Mouse (Mus musculus) monocyte, adult 2 months (primary cell): ENCODE results near the gene Lcn10.
"Not testable (repeated sequence)": the region's sequence is repeated elsewhere in the genome, so short reads cannot be mapped to it uniquely, and the experiment has no call there.

Experiments
- DNase-seq, 2 experiments: peaks; one replicate each; pipeline ENCODE4 v3.0.0; 2022; ENCODE audit warnings: low spot score in 2 of 2, low read depth in 1 of 2

Lcn10 gene

DNA sequence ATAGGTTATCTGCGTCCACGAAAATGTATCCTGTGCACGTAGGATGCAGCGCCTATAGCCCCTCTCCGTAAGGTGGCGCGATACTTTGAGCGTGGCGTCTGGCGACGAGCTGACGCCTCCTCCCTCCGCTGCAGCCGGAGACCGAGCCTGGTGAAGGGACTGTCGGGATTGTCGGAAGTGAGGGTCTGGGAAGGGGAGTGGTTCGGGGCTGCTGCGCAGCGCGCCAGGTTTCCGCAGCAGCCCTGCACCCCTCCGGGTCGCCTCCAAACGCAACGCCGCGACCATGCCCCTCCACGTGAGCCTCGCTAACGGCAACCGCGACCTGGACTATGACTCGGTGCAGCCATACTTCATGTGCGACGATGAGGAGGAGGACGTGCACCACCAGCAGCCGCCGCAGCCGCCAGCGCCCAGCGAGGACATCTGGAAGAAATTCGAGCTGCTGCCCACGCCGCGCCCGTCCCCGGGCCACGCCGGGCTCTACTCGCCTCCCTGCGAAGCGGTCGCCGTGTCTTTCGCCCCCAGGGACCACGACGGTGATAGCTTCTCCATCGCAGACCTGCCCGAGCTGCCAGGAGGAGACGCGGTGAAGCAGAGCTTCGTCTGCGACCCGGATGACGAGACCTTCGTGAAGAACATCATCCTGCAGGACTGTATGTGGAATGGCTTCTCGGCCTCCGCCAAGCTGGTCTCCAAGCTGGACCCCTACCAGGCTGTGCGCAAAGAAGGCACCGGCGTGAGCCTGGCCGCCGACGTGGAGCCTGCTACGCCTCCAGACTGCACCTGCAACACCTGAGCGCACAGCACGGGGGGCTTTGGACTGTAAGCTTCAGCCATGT lies 24.3 kb downstream of the Lcn10 start, which contains the start of gene Bmyc:
Gene Bmyc (plus strand): TSS at position 97 of the 839 bp plus-strand sequence.
- DNase-seq, result peak in 1 of 2 experiments; percentile 25

DNA sequence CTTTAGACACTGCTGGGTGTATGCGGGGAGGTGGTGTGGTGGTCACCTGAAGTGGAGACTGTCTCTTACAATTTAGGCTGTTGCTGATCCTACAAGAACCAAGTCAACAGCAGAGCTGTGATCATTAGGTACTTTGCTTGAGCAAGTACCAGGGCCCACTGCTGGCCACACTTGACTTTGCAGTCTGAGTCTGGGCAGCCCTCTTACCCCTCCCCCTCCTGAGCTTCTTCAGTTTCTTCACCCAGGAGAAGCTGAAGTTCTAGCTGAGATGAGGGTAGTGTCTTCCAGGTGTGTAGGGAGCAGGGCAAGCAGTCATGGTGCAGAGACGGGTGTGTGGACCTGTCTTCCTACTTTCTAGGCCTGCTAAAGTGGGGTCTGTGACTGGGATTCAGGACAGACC lies 25.6 kb downstream of the Lcn10 start:
- DNase-seq, result no peak

DNA sequence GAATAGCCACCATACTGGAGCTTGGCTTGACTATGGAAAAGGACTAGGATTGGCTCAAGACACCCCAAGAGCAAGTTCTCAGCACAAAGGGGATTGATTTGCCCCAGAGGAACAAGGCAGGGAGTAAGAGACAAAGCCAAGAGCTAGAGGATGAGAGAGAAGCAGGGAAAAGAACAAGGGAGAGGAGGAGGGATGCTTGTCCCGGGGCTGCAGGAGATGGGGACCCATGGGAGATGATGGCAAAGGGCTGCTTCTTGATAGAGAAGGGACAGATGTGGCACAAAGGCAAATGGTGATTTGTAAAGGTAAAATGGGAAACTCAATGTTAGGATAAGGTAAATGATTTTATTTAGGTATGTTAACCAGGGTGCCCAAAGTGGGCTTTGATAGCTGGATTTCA lies 26.5 kb downstream of the Lcn10 start:
- DNase-seq, result not testable (repeated sequence)

DNA sequence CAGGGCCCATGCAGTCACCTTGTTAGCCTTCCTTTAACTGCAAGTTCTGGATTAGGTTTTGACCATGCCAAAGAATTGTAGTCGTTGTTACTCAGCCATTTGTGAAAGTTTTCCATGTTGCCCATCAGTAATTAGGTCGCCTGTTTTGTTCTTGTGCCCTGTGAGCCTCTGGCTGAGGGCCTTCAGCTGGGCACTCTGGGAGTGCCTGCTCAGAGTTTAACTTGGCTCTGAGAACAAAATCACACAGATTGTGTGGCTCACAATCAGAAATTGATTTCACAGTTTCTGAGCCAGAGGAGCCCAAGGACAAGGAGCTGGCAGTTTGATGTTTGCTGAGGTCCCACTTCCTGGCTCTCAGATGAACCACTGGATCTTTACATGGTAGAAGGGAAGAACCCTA lies 27.3 kb downstream of the Lcn10 start:
- not testable (repeated sequence) for DNase-seq

DNA sequence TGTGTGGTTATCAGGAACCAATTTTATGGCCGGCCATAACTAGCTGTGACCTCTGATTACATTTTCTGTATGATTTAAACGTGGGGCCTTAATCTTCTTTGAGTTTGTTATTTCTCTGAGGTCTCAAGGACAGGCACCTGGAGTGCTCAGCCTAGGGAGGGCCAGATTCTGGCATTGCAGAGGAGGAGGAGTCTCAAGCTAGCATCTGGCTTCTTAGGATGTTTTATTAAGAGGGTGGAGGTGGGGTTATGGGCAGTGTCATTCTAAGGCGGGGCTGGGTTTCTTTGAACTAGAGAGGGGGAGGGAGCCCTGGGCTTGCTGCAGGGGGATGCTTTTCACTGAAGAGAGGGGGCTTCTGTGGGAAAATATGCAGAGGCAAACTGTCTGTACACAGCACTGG lies 29.1 kb downstream of the Lcn10 start:
- not testable (repeated sequence) for DNase-seq

DNA sequence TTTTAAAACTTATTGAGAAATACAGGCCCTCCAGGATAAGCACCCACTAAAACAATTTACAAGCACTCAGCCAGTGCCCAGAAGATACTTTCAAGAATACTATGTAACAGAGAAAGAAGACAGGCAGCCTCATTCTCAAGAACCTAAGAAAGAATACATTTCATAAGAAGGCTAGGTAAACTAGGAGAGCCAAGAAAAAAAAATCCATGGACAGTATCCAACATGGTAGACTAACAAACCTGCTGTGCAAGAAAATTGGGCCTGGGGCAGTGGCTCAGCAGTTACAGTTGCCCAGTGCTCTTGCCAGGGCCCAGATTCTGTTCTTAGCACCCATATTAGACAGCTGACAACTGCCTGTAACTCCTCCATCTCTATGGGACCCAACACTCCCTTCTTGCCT lies 34.7 kb downstream of the Lcn10 start:
- DNase-seq, result no peak

DNA sequence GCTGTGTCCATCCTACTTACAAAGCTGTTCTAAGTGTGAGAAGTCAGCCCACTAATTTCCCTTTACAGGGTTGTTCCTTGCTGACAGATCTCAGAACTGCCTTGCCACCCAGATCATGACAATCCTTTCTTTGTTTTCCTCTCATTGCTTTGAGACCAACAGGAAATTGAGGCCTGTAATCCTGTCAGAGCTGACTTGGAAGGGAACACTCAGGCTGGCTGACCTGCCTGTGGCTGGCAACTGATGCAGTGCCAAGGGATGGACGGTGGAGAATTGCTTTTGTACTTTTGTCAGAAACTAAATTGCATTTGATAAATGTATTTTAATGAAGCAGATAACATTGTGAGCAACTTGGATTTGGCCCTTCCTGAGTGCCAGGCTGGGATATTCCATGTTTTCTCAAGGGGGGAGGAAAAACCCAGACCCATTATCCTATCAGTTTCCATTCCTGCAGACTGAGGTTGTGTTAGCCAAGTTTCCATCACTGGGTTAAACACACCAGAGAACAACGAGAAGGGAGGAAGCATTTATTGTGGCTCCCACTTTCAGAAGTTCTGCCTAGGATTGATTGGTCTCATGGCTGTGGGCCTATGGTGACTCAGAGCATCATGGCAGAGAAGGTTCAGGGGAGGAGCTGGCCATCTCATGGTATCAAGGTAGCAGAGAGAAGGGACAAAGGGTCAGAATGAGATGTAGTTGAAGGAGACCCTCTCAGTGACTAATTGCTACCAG lies 50.8 kb downstream of the Lcn10 start:
- DNase-seq, result no peak
